Mouse (Mus musculus): ENCODE measurements around the gene Fam189a1.

The Fam189a1 gene

DNA sequence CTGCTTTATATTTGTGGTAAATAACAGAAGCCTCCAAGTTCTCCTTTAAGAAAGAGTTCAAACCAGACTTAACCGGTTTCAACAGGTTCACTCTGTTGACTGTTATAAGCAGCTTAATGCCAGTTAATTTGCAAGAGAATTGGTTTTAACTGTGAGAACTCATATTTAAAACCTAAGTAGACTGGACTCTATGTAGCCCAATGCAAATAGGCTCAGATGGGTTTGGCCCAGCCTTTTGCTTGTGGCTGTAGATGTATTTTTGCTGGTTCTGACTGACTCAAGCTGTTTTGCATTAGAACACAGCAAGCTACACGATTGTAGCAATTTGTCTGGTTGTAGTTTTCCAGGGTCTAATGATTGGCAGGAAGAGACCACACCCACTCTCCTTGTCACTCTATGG lies 440.1 kb downstream of the Fam189a1 start:
- DNase-seq = no peak

DNA sequence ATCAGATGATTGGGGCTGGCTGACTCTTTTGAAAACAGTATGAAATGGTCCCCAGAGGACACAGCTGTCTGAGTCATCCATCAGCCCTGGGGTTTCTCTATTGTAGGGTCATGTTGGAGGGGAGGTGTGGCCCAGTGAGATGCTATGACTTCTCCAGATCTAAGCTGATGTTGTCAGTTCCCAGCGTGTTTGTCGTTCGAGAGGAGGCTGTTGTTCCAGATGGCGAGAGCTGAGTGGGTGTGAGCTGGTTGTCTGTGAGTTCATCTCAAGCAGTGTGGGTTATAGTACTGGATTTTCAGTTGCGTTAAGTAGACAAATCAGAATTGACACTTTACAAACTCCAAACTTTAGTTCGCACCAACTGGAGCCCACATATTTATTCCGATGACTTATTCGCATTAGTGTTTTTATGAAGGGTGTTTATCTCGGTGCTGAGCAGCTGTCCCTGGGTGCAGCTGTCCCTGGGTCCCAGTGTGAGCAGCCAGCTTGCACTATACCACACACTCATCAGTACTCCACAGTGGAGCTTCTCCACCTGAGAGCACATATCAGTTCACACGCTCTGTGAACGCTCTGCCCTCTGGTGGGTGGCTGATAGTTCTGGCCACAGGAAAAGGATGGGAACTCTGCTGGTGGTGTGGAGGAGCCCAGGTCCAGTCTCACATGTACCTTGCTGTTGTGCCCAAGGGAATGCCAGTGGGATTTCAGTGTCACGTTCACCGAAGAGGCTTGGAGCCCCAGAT lies 446.7 kb downstream of the Fam189a1 start:
- DNase-seq = no peak

DNA sequence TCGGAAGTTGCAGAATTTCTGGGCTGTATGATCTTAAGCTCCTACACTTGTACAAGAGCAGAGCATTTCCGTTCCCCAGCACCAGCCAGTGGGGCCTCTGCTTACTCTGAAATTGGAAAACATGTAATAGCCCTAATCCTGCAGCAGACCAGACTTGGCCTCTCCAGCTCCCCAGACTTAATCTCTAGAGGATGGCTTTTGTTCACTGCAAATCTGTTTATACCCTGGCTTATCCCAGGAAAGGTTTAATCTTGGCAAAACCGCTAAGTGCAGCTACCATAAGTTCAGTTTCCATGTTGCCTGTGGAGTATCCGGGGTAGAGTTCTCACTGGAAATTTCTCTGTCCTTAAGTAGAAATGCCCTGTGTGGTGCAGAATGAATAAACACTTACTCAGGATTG lies 448.2 kb downstream of the Fam189a1 start:
- DNase-seq = no peak

All from lung, postnatal 4 days (tissue).